Mouse (Mus musculus) bone marrow, adult 2 months (tissue): ENCODE results near the gene Acss3.

ENCODE experiments used
- CTCF ChIP-seq: fragments of 200-500 bp; IDR thresholded peaks from 2 replicates; pipeline ENCODE4 v1.5.1; 2011; ENCODE audit warnings: low read length, control low read depth; ENCODE audit not compliant: control insufficient read depth, insufficient read depth
- POLR2A ChIP-seq: fragments of 200-500 bp; IDR thresholded peaks from 2 replicates; pipeline ENCODE4 v1.6.1; 2011; ENCODE audit warnings: low read depth, mild to moderate bottlenecking, control low read depth, low read length, borderline replicate concordance; ENCODE audit not compliant: control insufficient read depth

DNA sequence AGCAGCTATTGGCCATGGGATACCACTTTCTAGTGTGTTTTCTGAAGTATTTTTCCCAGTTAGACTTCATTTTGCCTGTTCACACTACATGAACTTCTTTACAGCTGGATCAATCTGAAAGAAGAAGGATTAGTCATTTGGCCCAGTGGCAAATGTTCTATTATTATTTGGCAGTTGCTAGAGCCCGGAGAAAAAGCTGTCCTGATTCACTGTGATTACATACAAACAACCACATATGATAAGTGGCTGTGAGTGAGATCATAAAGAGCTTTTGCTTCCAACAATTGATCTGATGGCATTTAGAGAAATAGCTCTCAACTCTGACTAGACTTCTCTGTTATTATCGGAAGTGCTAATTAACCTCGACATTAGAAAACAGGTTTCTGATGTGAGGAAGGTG is 213.4 kb downstream of the Acss3 start:
- TF ChIP-seq POLR2A (no peak), CTCF (no peak)
